Mouse (Mus musculus): Measurements from ENCODE around the gene Mn1.
A peak's percentile ranks its signal among the peaks of the same experiment; 100 is the strongest.

Gene Mn1

DNA sequence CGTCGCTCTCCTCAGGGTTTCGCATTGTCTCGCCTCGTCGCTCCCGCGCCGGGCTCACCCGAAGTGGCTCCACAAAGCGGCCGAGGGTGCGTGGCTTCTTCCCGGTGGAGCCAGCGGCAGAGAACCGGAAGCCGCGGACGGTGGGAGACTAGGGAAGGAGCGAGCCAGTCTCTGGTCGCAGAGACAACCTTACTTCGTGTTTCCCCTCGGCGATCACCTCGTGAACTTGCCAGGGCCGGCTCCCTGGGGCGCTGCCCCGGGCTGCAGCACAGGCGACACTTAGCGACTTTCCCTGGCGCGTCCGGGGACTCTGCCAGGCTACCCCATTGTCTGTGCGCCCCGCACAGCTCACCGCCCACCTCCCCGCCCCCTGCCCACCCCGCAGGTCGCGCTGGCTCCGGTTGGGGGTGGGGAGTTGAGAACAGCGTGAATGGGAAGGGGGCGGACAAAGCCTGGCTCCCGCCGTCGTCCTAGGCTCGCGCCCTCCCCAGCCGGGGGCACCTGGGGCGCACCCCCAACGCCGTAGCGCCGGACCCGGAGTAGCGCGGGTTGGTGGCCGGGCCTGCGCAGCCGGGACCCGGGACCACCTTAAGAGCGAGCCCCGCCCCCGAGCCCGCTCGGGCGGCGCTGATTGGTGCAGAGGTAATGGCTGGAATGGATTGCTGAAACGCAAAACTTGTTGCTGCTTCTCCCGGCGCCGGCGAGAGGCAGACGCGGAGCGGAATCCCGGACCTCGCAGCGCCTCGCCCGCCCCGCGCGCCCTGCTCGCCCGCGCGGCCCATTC lies at the start of gene Mn1:
Mn1 (plus strand) TSS at position 772 of the 784 bp plus-strand sequence.
- peak; percentile 20 to 46 for DNase-seq (ENCODE audit: low spot score in 2 of 2)

- no peak for DNase-seq (ENCODE audit: low spot score in 2 of 2)
Measured at GRCm38 (mm10) chr5:111367937-111368517, 49.1 kb upstream of the Mn1 start.

- no peak for DNase-seq (ENCODE audit: low spot score in 2 of 2)
Measured at GRCm38 (mm10) chr5:111368576-111368975, 48.6 kb upstream of the Mn1 start.

DNA sequence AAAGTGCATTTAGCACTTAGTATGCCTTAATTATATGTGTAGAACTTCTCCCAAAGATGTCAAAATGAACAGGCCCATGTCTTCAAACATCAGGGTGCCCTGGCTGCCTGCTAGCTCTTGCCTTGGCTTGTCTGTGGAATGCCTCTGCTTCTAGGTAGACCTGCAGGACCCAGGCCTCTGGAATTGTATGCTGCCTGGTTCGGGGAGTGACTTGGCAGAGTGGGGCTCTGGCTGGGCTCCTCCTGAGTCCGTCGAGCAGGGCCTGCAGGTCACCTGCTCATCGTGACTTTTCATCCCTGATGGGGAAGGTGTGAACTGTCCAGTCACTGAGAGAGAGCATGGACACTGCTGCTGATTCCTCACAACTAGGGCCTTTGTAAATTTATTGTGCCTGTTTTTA lies 41.5 kb upstream of the Mn1 start:
- no peak for DNase-seq (ENCODE audit: low spot score in 2 of 2)

GRCm38 (mm10) chr5:111376276-111377020 lies 40.7 kb upstream of the Mn1 start:
- no peak for DNase-seq (ENCODE audit: low spot score in 2 of 2)

DNA sequence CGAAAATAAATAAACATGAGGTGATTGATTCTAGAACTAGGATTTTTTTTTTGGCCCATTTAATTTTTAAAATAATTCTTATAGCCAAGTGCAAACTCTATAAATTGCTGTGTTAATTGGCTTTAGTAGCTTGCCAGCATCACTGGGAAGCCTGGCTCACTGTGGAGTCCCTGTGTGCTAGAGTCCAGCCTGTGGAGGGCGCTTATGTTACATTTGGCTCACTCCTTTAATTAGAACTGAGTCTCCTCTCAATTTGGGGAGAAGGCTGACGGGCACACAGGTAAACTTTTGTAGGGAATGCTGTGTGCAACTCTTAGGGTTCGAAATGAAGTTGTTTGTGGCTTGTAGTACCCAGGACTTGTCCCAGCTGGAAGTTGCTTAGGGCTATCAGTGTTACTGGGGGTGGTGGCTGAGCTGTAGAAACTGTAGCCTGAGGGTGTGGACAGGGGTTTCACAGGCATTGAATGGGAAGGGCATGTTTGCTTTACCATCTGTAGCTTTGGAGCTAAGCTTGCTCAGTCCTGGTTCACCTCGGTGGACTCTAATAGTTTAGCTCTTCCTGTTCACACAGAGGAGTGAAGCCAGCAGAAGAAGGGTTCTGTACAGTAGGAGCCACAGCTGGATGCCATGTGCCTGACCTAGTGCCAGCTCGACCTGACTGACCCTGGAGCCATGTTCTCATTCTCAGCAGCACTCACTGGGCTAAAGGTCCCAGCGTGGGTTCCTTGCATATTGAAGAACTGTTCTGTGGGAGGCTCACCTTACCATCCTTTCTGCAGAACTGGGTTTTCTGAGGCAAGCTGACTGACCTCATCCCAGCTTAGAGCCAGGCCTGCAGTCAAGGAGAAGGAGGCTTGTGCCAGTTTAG lies 38.8 kb upstream of the Mn1 start:
- DNase-seq (ENCODE audit: low spot score in 2 of 2), result no peak

GRCm38 (mm10) chr5:111383335-111383734 lies 33.8 kb upstream of the Mn1 start:
- no peak for DNase-seq (ENCODE audit: low spot score in 2 of 2)

GRCm38 (mm10) chr5:111390911-111391310 lies 26.3 kb upstream of the Mn1 start:
- DNase-seq (ENCODE audit: low spot score in 2 of 2), result no peak

- peak in 1 of 2 experiments; percentile 28 for DNase-seq (ENCODE audit: low spot score in 2 of 2)
Measured at GRCm38 (mm10) chr5:111391485-111391884, 25.7 kb upstream of the Mn1 start.

- DNase-seq (ENCODE audit: low spot score in 2 of 2), result peak in 1 of 2 experiments; percentile 22
Measured at GRCm38 (mm10) chr5:111393346-111394197, 23.6 kb upstream of the Mn1 start.

DNA sequence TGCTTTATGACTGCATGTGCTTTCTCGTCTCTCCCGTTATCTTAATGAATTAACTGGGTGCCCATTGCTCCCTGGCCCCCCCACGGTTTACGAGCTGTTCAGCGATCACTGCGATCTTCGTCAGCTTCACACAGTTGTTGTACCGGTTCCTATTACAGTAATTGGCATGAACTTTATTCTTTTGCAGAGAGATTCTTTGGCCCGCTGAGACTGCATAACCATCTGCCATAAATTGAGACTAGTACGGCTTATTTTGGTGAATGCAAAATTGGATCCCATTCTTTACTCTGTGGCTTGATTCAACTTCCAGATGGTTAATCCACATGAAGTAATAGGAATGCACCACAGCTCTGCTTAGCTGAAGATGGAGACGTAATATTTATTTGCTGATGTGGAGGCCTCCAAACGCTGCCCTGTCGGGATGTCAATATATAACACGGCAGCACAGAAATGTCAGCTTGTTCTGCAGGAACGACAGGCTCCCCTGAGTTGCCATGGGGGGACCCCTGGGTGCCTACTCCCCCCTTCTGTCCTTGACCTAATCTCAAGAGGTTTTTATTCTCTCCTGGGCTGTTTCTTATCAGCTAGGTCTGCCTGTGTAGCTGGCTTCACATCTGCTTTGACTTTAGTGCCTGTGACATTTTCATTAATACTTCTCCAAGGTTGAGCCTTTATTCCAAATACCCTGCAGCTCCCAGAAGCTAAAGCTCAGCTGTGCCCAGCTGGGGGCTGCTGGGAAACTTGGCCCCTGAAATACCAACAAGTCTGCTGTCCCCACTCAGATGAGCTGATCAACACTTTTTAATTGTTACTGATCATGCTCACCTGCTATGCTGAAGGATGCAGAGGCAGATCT lies 22.7 kb upstream of the Mn1 start:
- no peak for DNase-seq (ENCODE audit: low spot score in 2 of 2)

DNA sequence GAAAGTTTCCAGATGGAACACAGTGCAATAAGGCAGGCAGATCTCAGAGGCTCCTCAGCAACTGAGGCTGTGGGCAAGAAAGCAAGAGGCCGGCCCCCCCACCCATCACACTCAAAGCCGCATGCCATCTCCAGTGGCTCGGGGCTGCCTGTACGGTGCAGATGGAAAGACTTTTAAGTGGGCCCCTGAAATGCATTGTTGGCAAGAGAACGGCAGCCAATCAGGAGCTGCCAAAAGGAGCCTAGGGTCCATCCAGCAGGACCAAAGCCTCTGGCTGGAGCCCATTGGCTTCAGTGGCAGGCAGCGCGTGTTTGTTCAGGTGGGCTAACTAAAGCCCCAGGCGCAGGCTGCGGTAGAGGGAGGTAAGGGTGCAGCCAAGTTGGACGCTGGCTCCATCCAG lies 21.4 kb upstream of the Mn1 start:
- DNase-seq (ENCODE audit: low spot score in 2 of 2), result no peak

GRCm38 (mm10) chr5:111396199-111396598 lies 21.0 kb upstream of the Mn1 start:
- no peak for DNase-seq (ENCODE audit: low spot score in 2 of 2)

- DNase-seq (ENCODE audit: low spot score in 2 of 2), result no peak
Measured at GRCm38 (mm10) chr5:111398471-111398870, 18.7 kb upstream of the Mn1 start.

- no peak for DNase-seq (ENCODE audit: low spot score in 2 of 2)
Measured at GRCm38 (mm10) chr5:111399271-111399670, 17.9 kb upstream of the Mn1 start.

- no peak for DNase-seq (ENCODE audit: low spot score in 2 of 2)
Measured at GRCm38 (mm10) chr5:111401879-111402650, 15.1 kb upstream of the Mn1 start.

DNA sequence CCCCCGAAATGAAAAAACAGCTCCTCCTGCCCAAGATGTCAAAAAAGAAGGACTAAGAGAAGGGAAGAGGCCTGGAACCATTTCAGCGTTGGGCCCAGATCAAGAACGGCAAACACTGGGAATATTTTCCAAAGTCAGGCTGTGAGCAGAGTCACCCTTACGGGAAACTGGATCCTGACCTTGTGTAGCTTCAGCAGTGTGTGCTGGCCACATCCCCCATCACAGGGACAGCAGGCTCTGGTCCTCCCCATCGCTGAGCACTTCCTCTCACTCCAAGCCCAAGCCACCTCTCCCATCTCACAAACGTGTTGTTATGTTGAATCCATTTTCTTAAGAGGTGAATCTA lies 14.5 kb upstream of the Mn1 start:
- DNase-seq (ENCODE audit: low spot score in 2 of 2), result no peak

DNA sequence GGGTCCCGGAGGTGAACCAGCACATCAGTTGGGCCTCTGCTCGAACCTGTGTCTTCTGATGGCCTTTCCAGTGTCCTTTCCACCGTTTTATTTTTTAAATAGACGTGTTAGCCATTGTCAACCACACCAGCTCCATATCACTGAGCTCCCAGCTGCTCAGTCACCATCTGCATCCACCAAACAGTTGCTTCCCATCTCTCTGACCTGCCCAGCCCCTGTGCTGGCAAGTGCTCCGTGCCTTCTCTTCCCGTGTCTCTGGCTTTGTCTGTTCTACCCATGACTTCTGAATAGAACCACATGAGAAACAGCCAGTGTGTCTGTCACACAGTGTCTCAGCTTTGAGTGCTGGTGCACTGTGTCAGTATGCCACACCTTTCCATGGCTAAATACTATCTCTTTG lies 12.4 kb upstream of the Mn1 start:
- DNase-seq (ENCODE audit: low spot score in 2 of 2), result no peak

DNA sequence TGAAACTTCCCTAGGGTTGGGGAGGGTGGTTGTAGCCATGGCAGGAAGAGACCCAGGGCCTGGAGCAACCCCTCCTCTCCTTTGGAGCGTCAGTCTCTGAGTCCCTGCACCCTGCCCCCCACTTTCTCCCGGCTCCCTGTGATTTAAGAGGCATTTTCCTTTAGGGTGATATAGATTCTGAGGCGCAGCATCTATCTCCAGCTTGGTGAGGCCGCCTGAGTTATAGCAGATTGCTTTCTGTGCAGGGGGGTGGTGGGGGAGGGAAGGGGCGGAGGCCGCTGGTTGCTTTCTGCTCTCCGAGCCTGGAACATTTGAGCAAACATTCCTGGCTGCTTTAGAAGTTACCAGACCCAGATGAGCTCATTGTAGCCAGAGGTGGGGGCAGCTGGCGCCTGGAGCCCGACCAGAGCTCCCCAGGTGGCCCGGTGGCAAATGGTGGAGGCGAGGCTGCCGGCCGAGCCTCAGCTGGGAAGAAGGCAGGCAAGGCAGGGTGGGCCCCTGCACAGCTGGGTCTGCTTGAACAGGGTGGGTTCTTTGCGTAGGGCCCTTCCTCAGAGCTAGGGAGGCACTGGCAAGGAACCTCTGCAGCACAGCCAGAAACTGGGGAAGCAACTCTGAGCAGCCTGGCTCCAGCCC lies 8.6 kb upstream of the Mn1 start:
- no peak for DNase-seq (ENCODE audit: low spot score in 2 of 2)

Data from spleen, postnatal 10 days (tissue).